Mouse (Mus musculus) sigmoid colon, adult 10 weeks (tissue): Measurements from ENCODE around the gene L3mbtl3. TPM values are rescaled to one million over a fixed set of nuclear protein-coding genes. Genes with fewer than 3 reads are reported as not detected.

ENCODE experiments used
- polyA plus RNA-seq: library from polyadenylated mRNA; stranded (reverse); fragments of 350-450 nt; fragmentation: Illumina TruSeq; extraction: RNeasy Lipid Tissue Mini Kit (QIAGEN cat#74804); gene quantifications from one replicate; pipeline ENCODE4 v1.2.3, GENCODE M21; 2014; ENCODE audit warnings: low read depth, low replicate concordance

L3mbtl3 gene
- 22.7 TPM for polyA plus RNA-seq

DNA sequence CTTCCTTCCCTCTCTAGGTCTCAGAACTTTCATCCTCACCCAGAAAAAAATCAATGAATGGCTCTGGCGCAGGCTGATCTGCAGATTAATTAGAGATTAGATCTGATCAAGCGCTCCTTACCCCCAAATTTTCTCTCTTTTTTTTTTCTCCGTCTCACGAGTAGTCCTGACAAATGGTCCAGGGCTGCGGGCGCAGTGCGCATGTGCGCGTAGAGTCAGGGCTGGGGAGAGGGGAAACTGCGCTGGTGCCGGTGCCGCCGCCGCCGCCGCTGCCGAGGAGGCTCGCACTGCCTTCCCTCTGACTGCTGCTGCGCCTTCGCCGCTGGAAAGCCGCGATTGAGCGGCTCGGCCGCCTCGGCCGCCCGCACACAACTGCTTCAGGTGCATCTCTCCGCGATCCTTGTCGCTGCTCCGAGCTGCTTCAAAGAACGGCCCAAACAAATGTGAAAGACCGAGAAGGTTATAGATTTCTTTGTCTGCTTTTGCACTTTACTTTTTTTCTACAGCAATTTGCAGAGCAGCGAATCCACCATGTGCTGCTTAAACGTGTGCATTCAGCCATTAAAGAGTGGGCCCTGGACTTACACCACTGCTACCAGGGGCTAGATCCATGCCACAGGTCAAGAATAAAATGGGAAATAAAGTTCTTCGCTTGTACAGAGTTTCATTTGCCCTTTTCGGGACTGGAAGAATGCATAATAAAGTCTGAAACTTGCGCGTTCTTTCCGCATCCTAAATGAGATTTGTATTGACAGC, at the start of gene L3mbtl3:
Gene L3mbtl3, minus strand, starts transcription at position 182 of the 756 bp plus-strand sequence.

GRCm38 (mm10) chr10:26229488-26229887, 146.3 kb downstream of the L3mbtl3 start, which contains the start of gene Samd3:
Gene Samd3 (plus strand): TSS chr10:26229707.

Other genes with a start within 250 kb of the L3mbtl3 start
- 0.41 TPM for gene Samd3, start 146.3 kb downstream of the L3mbtl3 start, polyA plus RNA-seq